Mouse (Mus musculus) midbrain, postnatal 0 days (tissue): Measurements from ENCODE around the gene Osgepl1. TPM values are rescaled to one million over a fixed set of nuclear protein-coding genes. Genes with fewer than 3 reads are reported as not detected.

ENCODE experiments used
- ATAC-seq: fragments of 200-750 bp; cut with Nextera tagmentation; 2 replicates; pipeline ENCODE4 v1.8.0; 2017; ENCODE audit warnings: moderate number of reproducible peaks, mild to moderate bottlenecking, moderate TSS enrichment, moderate library complexity; ENCODE audit not compliant: low FRiP score
- DNase-seq: peaks from one replicate; pipeline ENCODE4 v3.0.0-alpha.2; 2015; ENCODE audit warnings: low spot score
- H3K27ac ChIP-seq: fragments of 300-500 bp; sonication (generic); 2 replicates; pipeline ENCODE4 v1.5.1; 2014; ENCODE audit warnings: low read depth, mild to moderate bottlenecking, low read length, mixed read lengths
- H3K27me3 ChIP-seq: fragments of 300-500 bp; sonication (generic); 2 replicates; pipeline ENCODE4 v1.6.1; 2014; ENCODE audit warnings: low read length, control low read depth, mixed read lengths; ENCODE audit not compliant: insufficient read depth
- H3K36me3 ChIP-seq: fragments of 300-500 bp; sonication (generic); 2 replicates; pipeline ENCODE4 v1.6.1; 2014; ENCODE audit warnings: low read length, control low read depth, mixed read lengths; ENCODE audit not compliant: insufficient read depth
- H3K4me1 ChIP-seq: fragments of 300-500 bp; sonication (generic); 2 replicates; pipeline ENCODE4 v1.6.1; 2014; ENCODE audit warnings: mild to moderate bottlenecking, control low read depth, antibody characterized with exemption, low read length, mixed read lengths; ENCODE audit not compliant: insufficient read depth
- H3K4me2 ChIP-seq: fragments of 300-500 bp; sonication (generic); 2 replicates; pipeline ENCODE4 v1.6.1; 2014; ENCODE audit warnings: low read depth, mild to moderate bottlenecking, low read length, mixed read lengths; ENCODE audit not compliant: poor library complexity, severe bottlenecking
- H3K4me3 ChIP-seq: fragments of 300-500 bp; sonication (generic); 2 replicates; pipeline ENCODE4 v1.5.1; 2014; ENCODE audit warnings: low read depth, mild to moderate bottlenecking, low read length, moderate library complexity
- H3K9ac ChIP-seq: fragments of 300-500 bp; sonication (generic); replicated peaks from 2 replicates; pipeline ENCODE4 v1.6.1; 2014; ENCODE audit warnings: mild to moderate bottlenecking, low read length, moderate library complexity, mixed read lengths; ENCODE audit not compliant: poor library complexity, severe bottlenecking
- H3K9me3 ChIP-seq: fragments of 300-500 bp; sonication (generic); 2 replicates; pipeline ENCODE4 v1.6.1; 2016; ENCODE audit warnings: low read length, control low read depth
- CTCF ChIP-seq: IDR thresholded peaks from 2 replicates; pipeline ENCODE4 v1.5.1; 2016; ENCODE audit warnings: antibody characterized with exemption, mild to moderate bottlenecking
- polyA plus RNA-seq: library from polyadenylated mRNA; unstranded; fragments of >200 nt; fragmentation: Nextera tagmentation; extraction: Ambion mirVana; gene quantifications from 2 replicates; pipeline ENCODE4 v1.2.1, GENCODE M21; 2015
- total RNA-seq: library from RNA; depleted of rRNA; stranded (reverse); fragments of >200 nt; gene quantifications from 2 replicates; pipeline ENCODE4 v1.2.3, GENCODE M21; 2014; rRNA removed

The Osgepl1 gene
- total and polyA plus RNA-seq, 2 experiments from 2014 or later = 7.2 to 19.7 TPM

- Histone ChIP-seq H3K27me3 (no peaks in the 10 kb centered on the region), H3K4me2 (no peak overlapping the region), H3K27ac (no peak overlapping the region), H3K4me1 (no peaks in the 10 kb centered on the region), H3K36me3 (no peaks in the 10 kb centered on the region), H3K9me3 (no peaks in the 10 kb centered on the region), H3K4me3 (no peak overlapping the region), H3K9ac (no peak overlapping the region)
- DNase-seq (no peak), ATAC-seq (no peak)
- no peak for TF ChIP-seq CTCF
These were observed 45.6 kb downstream of the Osgepl1 start for GRCm38 (mm10) chr1:53358988-53359387.

Other genes starting within 250 kb of the Osgepl1 start
- not detected in 2 replicates for gene 1700019A02Rik, start 126.0 kb upstream of the Osgepl1 start, total RNA-seq
- gene 1700019A02Rik, start 126.0 kb upstream of the Osgepl1 start, polyA plus RNA-seq = not detected in 2 replicates
- 4.7 and 7.5 TPM in 2 replicates for gene Pms1, start 16.6 kb upstream of the Osgepl1 start, total RNA-seq
- gene Pms1, start 16.6 kb upstream of the Osgepl1 start, polyA plus RNA-seq = 5.2 and 6.1 TPM in 2 replicates
- 26.6 and 32.9 TPM in 2 replicates for gene Ormdl1, start 16.5 kb upstream of the Osgepl1 start, total RNA-seq
- 39.7 and 41.2 TPM in 2 replicates for gene Ormdl1, start 16.5 kb upstream of the Osgepl1 start, polyA plus RNA-seq
- not detected in 2 replicates for gene Gm28778, start 16.5 kb upstream of the Osgepl1 start, total RNA-seq
- gene Gm28778, start 16.5 kb upstream of the Osgepl1 start, polyA plus RNA-seq = not detected in 2 replicates
- gene Asdurf, start 39.0 kb downstream of the Osgepl1 start, total RNA-seq = 14.0 TPM in 1 of 2 replicates, not detected in the other
- 7.4 and 9.1 TPM in 2 replicates for gene Asdurf, start 39.0 kb downstream of the Osgepl1 start, polyA plus RNA-seq
- 0.66 and 2.5 TPM in 2 replicates for gene Gm28551, start 39.0 kb downstream of the Osgepl1 start, total RNA-seq
- gene Gm28551, start 39.0 kb downstream of the Osgepl1 start, polyA plus RNA-seq = 2.1 and 2.7 TPM in 2 replicates
- gene Asnsd1, start 39.1 kb downstream of the Osgepl1 start, total RNA-seq = 28.3 and 41.7 TPM in 2 replicates
- gene Asnsd1, start 39.1 kb downstream of the Osgepl1 start, polyA plus RNA-seq = 52.1 and 55.1 TPM in 2 replicates